Mouse (Mus musculus) hindlimb bud, embryonic 11.5 days (tissue): ENCODE measurements around the gene Cdca3.

Experiments used
- DNase-seq: peaks from one replicate; pipeline ENCODE4 v3.0.0-alpha.2; 2012; ENCODE audit warnings: low read depth, low spot score; ENCODE audit errors: extremely low spot score

The Cdca3 gene

GRCm38 (mm10) chr6:124831649-124832048 lies 2.3 kb downstream of the Cdca3 start:
- no peak for DNase-seq

GRCm38 (mm10) chr6:124834512-124835081 lies 5.2 kb downstream of the Cdca3 start:
- no peak for DNase-seq

GRCm38 (mm10) chr6:124835531-124835930 lies 6.2 kb downstream of the Cdca3 start:
- no peak for DNase-seq

- DNase-seq = no peak
Measured at GRCm38 (mm10) chr6:124836411-124836810, 7.1 kb downstream of the Cdca3 start.

GRCm38 (mm10) chr6:124839805-124840204 lies 10.5 kb downstream of the Cdca3 start:
- no peak for DNase-seq

- no peak for DNase-seq
Measured at GRCm38 (mm10) chr6:124840241-124841167, 11.2 kb downstream of the Cdca3 start, which contains the start of gene Gnb3. Gene Gnb3 (minus strand): TSS chr6:124840275.

GRCm38 (mm10) chr6:124847305-124847704 lies 18.0 kb downstream of the Cdca3 start:
- peak; percentile 94 for DNase-seq

GRCm38 (mm10) chr6:124850535-124850934 lies 21.2 kb downstream of the Cdca3 start:
- no peak for DNase-seq

- no peak for DNase-seq
Measured at GRCm38 (mm10) chr6:124854647-124855046, 25.3 kb downstream of the Cdca3 start.

GRCm38 (mm10) chr6:124856321-124856720 lies 27.0 kb downstream of the Cdca3 start:
- no peak for DNase-seq

GRCm38 (mm10) chr6:124856916-124857839 lies 27.8 kb downstream of the Cdca3 start, which contains the start of gene P3h3:
Gene P3h3 (minus strand): TSS chr6:124857752.
- DNase-seq = peak; percentile 71

- DNase-seq = no peak
Measured at GRCm38 (mm10) chr6:124857840-124858530, 28.6 kb downstream of the Cdca3 start.

- no peak for DNase-seq
Measured at GRCm38 (mm10) chr6:124858561-124859318, 29.4 kb downstream of the Cdca3 start.

- DNase-seq = no peak
Measured at GRCm38 (mm10) chr6:124859725-124860124, 30.4 kb downstream of the Cdca3 start.

GRCm38 (mm10) chr6:124860511-124860910 lies 31.2 kb downstream of the Cdca3 start:
- DNase-seq = no peak

- no peak for DNase-seq
Measured at GRCm38 (mm10) chr6:124861266-124861665, 31.9 kb downstream of the Cdca3 start.

GRCm38 (mm10) chr6:124861802-124862201 lies 32.5 kb downstream of the Cdca3 start:
- no peak for DNase-seq

- DNase-seq = no peak
Measured at GRCm38 (mm10) chr6:124862406-124863124, 33.2 kb downstream of the Cdca3 start.

GRCm38 (mm10) chr6:124863125-124863657 lies 33.8 kb downstream of the Cdca3 start:
- DNase-seq = no peak
